Mouse (Mus musculus) kidney, adult 10 weeks (tissue): ENCODE results near the gene Gatad1. TPM values are rescaled to one million over a fixed set of nuclear protein-coding genes. Genes with fewer than 3 reads are reported as not detected.

ENCODE experiments used
- polyA plus RNA-seq: library from polyadenylated mRNA; stranded (reverse); fragments of 350-450 nt; fragmentation: Illumina TruSeq; extraction: RNeasy Lipid Tissue Mini Kit (QIAGEN cat#74804); gene quantifications from one replicate; pipeline ENCODE4 v1.2.3, GENCODE M21; 2014; ENCODE audit warnings: low read depth, low replicate concordance

The Gatad1 gene
- polyA plus RNA-seq, result 255 TPM

DNA sequence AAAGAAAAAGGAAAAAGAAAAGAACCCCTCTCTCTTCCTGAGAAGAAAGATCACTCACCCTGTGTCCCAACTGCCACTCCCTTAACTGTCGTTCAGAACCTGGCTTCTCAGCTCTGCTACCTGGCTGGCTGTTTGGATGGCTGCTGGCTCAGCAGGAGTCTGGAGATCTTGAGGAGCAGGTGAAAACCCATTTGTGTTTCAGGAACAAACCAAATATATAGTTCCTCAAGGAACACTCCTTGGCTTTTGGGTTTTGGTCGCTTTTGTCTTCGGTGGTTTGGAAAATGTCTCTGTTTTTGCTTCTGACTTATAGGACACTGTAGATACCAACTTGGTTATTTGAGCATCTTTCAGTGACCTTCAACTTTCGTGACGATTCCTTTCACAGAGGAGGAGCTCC is at the start of gene Gatad1:
Gene Gatad1, minus strand, starts transcription at position 101 of the 400 bp plus-strand sequence.

DNA sequence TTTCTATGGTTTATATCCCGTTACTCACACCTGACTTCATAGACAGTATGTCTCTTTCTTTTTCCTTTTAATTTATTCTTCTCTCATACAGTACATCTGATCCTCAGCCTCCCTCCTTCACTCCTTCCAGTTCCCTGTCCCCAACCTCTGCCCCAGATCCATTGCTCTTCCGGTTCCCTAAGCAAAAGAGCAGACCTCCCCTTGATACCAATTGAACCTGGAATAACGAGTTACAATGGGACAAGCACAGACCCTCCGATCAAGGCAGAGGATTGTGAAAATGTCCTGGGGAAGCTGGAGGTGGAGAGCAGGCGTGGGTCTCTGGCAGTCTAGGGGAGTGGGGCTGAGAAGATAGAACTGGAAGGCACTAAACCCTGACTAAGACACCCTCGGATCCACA is 6.1 kb downstream of the Gatad1 start, which contains the start of gene Tmbim7:
Gene Tmbim7, plus strand, starts transcription at position 301 of the 400 bp plus-strand sequence.

DNA sequence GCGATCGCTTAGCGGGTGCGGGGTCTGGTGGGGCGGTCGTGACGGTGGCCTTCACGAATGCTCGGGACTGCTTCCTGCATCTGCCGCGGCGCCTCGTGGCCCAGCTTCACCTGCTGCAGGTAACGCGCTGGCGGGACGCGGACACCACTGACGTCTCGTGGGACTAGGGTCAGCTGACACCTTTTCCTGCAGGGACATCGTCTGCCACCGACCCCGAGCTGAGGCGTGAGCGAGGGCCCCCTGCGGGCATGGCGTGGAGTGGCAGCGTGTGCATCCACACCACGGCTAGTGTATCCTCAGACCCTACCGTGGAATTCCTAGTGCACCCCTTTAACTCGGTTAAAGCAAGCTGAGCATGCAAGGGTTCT is 60.6 kb downstream of the Gatad1 start, which contains the start of gene Rbm48:
Gene Rbm48, minus strand, starts transcription at position 187 of the 368 bp plus-strand sequence.

DNA sequence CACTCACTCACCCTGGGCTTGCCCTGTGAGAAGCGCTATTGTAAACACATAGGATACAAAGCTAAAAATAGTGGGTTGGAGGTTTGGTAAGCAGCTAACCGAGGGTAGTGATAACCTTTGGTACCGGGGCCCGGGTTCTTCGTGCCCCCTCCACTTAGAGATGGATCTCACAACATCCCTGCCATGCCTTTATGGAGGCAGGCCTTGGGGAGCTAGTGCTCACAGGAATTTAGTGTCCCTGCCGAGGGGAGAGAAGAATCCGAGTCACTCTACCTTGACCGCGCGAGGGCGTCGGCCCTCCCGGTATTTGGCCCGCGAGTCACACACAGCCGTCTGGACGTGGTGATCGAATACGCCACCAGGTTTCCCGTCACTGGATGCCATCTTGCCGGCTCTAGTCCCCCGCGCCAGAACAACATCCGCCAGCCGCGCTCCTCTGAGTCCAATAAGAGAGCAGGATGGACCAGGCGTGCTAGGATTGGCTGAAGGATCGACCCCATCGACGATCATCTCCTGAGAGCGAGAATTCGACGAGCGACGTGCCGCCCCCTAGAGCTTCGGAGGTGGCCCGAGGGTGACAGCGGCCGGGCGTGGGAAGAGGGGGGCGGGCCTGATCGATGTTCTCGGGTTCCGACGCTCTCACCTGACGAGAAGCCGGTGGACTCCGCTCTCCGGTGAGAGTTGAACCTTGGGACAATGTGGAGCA is 61.1 kb downstream of the Gatad1 start, which contains the start of gene Pex1:
Gene Pex1, plus strand, starts transcription at position 374 of the 706 bp plus-strand sequence.

Other genes with a start within 250 kb of the Gatad1 start
- 55.2 TPM for gene Fam133b, start 113.4 kb downstream of the Gatad1 start, polyA plus RNA-seq
- 2.3 TPM for gene 1700109H08Rik, start 85.6 kb downstream of the Gatad1 start, polyA plus RNA-seq
- gene Pex1, start 61.1 kb downstream of the Gatad1 start, polyA plus RNA-seq, result 29.6 TPM
- 14.4 TPM for gene Rbm48, start 60.6 kb downstream of the Gatad1 start, polyA plus RNA-seq
- not detected for gene Tmbim7, start 6.0 kb downstream of the Gatad1 start, polyA plus RNA-seq
- 127 TPM for gene Ankib1, start 145.7 kb upstream of the Gatad1 start, polyA plus RNA-seq
- 80.3 TPM for gene Krit1, start 146.0 kb upstream of the Gatad1 start, polyA plus RNA-seq
- gene Lrrd1, start 188.0 kb upstream of the Gatad1 start, polyA plus RNA-seq, result not detected
- 12.8 TPM for gene Mterf1a, start 236.7 kb upstream of the Gatad1 start, polyA plus RNA-seq